Mouse (Mus musculus) myocyte (in vitro differentiated cells): Measurements from ENCODE around the gene Fez2.

Experiments
- CEBPB ChIP-seq: IDR thresholded peaks from 2 replicates; pipeline ENCODE4 v1.6.1; 2011; ENCODE audit warnings: mild to moderate bottlenecking, moderate library complexity; ENCODE audit not compliant: poor library complexity, insufficient read depth, severe bottlenecking
- E2F4 ChIP-seq: IDR thresholded peaks from one replicate; pipeline ENCODE4 v1.6.1; 2011; ENCODE audit warnings: mild to moderate bottlenecking, control low read depth, moderate library complexity; ENCODE audit not compliant: insufficient read depth
- POLR2A ChIP-seq: IDR thresholded peaks from one replicate; pipeline ENCODE4 v1.6.1; 2011; ENCODE audit warnings: low read depth, mild to moderate bottlenecking, control low read depth, moderate library complexity; ENCODE audit not compliant: insufficient read length
- POLR2AphosphoS2 ChIP-seq: IDR thresholded peaks from one replicate; pipeline ENCODE4 v1.6.1; 2011; ENCODE audit warnings: low read depth, control low read depth; ENCODE audit not compliant: insufficient read length
- USF1 ChIP-seq: IDR thresholded peaks from one replicate; pipeline ENCODE4 v1.6.1; 2011; ENCODE audit warnings: low read depth, mild to moderate bottlenecking, control low read depth, moderate library complexity

DNA sequence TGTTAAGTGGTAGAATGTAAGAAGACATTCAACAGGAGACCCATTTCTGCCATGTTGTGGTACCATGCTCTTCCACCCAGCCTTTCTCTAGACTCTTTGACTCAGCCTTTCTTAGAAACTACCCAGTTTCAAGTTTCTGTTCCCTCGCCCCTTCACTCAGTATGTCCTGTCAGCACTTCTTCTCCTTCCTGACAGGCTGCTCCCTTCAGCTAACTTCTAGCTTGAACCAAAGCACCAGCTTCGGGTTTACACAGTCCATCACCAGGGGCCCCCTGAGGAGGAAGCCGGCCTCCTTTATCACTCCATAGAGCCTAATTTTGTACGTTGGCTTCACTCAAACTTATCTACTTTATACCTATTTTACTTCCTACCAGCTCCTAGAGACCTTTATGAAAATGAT is 1.3 kb upstream of the Fez2 start:
- TF ChIP-seq POLR2A: no peak
- TF ChIP-seq USF1: no peak
- TF ChIP-seq CEBPB: no peak
- no peak for TF ChIP-seq POLR2AphosphoS2
- no peak for TF ChIP-seq E2F4
